Mouse (Mus musculus): ENCODE data around the gene Col24a1.

DNA sequence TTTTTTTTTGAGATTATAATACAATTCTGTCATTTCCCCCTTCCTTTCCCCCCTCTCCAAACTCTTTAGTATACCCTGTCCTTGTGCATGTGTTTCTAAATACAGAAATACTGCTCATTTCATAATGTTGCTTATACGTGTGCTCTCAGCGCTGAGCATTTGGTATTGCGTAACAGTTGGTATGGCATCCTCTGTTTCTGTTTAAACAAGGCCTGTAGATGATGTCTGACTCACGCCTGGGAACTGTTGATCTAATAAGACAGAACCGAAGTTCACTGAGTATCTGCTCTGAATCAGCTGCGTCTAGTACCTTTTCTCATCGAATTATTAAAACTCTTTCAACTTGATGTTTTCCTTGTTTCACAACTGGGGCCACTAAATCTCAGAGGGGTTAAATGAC, 24.2 kb upstream of the Col24a1 start:
- TF ChIP-seq POLR2A (IDR thresholded peaks at IDR 0.05; ENCODE audit: low read depth, low read length) (no peak), CTCF (IDR thresholded peaks at IDR 0.05; ENCODE audit: extremely low read depth, insufficient read depth, insufficient read length, insufficient replicate concordance) (no peak)

All from spleen, adult 2 months (tissue).